Mouse (Mus musculus) kidney, postnatal 4 days (tissue): Measurements from ENCODE around the gene Gpr173.
"Not testable (repeated sequence)": the region's sequence is repeated elsewhere in the genome, so short reads cannot be mapped to it uniquely, and the experiment has no call there.

Source experiments
- DNase-seq, 2 experiments: peaks; one replicate each; pipeline ENCODE4 v3.0.0; 2021; ENCODE audit warnings: mixed read lengths in 2 of 2

Gpr173 gene

DNA sequence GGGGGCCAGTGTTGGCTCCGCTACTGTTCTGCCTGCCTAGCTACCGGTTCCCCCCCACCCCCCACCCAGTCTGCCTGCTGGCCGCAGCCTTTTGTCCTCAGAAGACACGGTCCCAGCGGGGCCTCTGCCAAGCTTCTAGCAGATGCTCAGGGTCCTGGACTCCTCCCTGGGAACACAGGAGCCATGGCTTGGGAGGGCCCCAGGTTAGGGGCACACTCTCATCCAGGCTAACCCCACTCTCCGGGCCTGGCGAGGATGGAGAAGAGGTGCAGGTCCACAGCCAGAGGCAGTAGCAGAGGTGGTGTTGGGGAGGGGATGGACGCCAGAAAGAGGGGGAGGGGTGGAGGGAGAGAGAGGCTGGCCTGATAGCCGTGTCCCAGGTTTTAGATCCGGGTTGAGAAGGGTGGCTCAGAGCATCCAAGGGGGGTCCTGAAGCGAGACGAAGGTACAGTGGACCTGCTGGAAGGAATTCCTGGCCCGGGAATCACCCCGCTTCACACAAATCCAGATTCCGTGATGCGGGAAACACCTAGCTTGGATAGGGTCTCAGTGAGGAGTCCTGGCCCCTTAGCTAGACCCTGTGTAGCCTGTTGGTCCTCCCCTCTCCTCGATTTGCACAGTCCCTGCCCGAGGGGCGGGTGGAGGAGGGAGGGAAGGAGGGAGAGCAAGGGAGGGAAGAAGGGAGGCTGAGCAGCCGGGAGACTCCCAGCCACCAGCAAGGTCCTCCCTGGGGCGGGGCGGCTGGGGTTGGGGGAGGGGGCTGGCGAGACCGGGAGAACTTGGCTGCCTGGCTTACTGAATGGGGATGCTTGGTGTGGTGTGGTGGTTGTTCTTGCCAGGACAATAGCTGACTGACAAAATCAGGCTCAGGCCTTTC is at the start of gene Gpr173:
Gene Gpr173, minus strand, starts transcription at position 308 of the 877 bp plus-strand sequence.
- peak; percentile 69 to 80 for DNase-seq

GRCm38 (mm10) chrX:152403251-152403650 is 34.7 kb upstream of the Gpr173 start:
- DNase-seq, result no peak

DNA sequence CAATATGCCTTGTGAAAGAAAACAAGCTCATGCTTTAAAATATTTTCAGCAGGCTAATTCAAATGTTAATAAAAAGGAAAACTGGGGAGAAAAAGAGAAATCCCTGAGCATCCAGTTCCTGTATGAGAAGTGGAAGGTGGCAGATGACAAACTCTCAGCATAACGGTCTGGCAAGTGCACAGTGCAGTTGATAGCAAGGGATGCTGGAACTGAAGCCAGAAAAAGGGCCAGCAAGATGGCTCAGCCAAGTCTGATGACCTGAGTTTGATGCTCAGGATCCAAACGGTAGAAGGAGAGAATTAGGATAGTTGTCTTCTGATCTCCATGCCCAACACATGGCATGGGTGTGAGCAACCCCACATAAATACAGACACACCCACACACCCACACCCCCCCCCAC is 31.6 kb upstream of the Gpr173 start:
- no peak for DNase-seq

- peak in 1 of 2 experiments; percentile 3 for DNase-seq
Measured at GRCm38 (mm10) chrX:152368054-152368396, 479 bp downstream of the Gpr173 start.

- DNase-seq, result no peak
Measured at GRCm38 (mm10) chrX:152366418-152366817, 2.1 kb downstream of the Gpr173 start.

GRCm38 (mm10) chrX:152352553-152353153 is 15.9 kb downstream of the Gpr173 start:
- DNase-seq, result peak in 1 of 2 experiments; percentile 22

- no peak for DNase-seq
Measured at GRCm38 (mm10) chrX:152347041-152347440, 21.5 kb downstream of the Gpr173 start.

DNA sequence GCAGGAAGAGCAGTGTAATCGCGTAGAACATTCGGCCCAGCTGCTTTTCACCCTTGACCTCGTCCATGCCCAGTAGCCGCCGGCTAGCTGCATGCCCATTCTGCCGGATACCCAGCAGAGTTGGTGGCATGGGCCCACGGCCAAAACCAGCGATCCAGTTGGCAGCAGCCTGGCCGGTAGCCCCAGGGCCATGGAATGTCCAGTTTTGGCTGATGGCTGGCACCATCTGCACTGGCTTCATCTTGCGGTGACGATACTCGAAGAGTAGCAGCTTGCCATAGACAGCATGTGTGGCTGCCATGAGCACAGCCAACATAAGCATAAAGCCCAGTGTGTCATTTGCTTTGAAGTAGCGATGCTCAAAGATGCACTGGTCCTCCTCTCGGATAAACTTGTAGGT is 21.9 kb downstream of the Gpr173 start:
- DNase-seq, result no peak

- no peak for DNase-seq
Measured at GRCm38 (mm10) chrX:152342903-152343302, 25.6 kb downstream of the Gpr173 start.

DNA sequence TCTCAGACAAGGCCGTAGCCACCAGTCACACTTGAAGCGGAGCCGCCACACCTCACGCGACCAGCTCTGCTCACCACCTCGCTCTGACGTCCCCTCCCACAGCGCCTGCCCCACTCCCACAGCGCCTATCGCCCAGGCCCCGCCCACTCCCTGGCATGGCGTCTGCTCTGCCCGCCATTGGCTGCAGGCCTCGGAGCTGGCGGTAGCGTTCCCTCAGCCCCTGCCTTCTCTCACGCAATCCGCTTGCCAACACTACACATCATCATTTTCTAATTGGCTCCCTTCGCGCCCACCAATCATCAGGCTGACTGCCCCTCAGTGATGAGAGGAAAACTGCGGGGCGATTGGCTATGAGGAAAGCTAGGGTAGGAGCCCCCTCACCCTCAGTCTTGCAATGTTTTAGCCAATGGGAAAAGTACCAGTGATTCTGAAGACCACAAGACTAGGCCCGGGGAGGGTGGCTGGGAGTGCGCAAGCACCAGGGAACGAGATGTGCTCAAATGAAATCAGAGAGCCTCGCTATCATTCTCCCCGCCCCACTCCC is 26.1 kb downstream of the Gpr173 start, which contains the start of gene Tspyl2:
Gene Tspyl2, minus strand, starts transcription at position 68 of the 544 bp plus-strand sequence.
- DNase-seq, result peak; percentile 92 to 96

GRCm38 (mm10) chrX:152341496-152341895 is 27.0 kb downstream of the Gpr173 start:
- DNase-seq, result peak; percentile 2 to 27

GRCm38 (mm10) chrX:152336546-152337332 is 31.8 kb downstream of the Gpr173 start:
- DNase-seq, result peak; percentile 92 to 95

GRCm38 (mm10) chrX:152336123-152336522 is 32.4 kb downstream of the Gpr173 start:
- not testable (repeated sequence) for DNase-seq

- DNase-seq, result not testable (repeated sequence)
Measured at GRCm38 (mm10) chrX:152329400-152329799, 39.1 kb downstream of the Gpr173 start.

DNA sequence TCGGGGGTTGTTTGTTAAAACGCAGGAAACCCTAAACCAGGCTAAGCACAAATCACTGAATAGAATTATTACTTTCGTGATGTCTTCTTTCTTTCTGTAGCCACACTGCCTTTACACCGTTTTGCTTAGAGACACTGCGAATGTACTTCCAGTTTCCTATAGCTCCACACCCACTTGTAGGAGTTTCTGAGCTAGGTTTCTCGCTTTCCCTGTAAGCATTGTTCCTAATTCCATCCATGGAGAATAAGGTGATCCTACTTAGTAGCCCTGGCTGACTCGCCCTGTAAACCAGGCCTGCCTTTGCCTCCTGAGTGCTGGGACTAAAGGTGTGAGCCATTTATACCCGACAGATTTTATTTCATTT is 40.8 kb downstream of the Gpr173 start:
- no peak for DNase-seq

GRCm38 (mm10) chrX:152326996-152327688 is 41.4 kb downstream of the Gpr173 start, which contains the start of gene Kantr:
Kantr (minus strand) TSS chrX:152327495.
- DNase-seq, result peak; percentile 71 to 84

- peak; percentile 9 to 29 for DNase-seq
Measured at GRCm38 (mm10) chrX:152323584-152323983, 44.9 kb downstream of the Gpr173 start.

- DNase-seq, result no peak
Measured at GRCm38 (mm10) chrX:152322776-152323175, 45.7 kb downstream of the Gpr173 start.

- DNase-seq, result no peak
Measured at GRCm38 (mm10) chrX:152320535-152320934, 48.0 kb downstream of the Gpr173 start.

GRCm38 (mm10) chrX:152307942-152308341 is 60.6 kb downstream of the Gpr173 start:
- peak; percentile 36 to 62 for DNase-seq

- no peak for DNase-seq
Measured at GRCm38 (mm10) chrX:152307371-152307770, 61.1 kb downstream of the Gpr173 start.

DNA sequence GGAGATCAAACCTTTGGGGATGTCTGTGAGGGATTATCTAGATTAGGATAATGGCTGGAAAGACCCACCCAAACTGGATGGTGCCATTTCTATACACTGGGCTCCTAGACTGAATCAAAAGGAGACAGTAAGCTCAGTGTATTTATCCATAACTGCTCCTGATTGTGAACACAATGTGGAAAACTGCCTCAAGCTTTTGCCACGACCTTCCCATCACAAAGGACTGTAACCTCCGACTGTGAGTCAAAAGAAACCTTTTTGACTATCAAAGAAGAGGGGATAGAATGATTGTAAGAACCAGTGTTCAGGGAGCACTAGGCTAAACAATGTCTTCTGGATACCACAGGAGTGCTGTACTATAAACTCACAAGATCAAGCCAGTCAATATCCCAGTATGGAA is 62.3 kb downstream of the Gpr173 start:
- DNase-seq, result no peak
